Mouse (Mus musculus) lung, embryonic 14.5 days (tissue): ENCODE measurements around the gene Ybx3. TPM values are rescaled to one million over a fixed set of nuclear protein-coding genes. Genes with fewer than 3 reads are reported as not detected.

Experiments
- ATAC-seq: fragments of 200-750 bp; cut with Nextera tagmentation; 2 replicates; pipeline ENCODE4 v1.8.0; 2017; ENCODE audit warnings: mild to moderate bottlenecking, moderate TSS enrichment, moderate library complexity; ENCODE audit not compliant: insufficient read depth
- DNase-seq: peaks from one replicate; pipeline ENCODE4 v3.0.0-alpha.2; 2015
- H3K27ac ChIP-seq: fragments of 300-500 bp; sonication (generic); 2 replicates; pipeline ENCODE4 v1.5.1; 2014; ENCODE audit warnings: low read depth, mild to moderate bottlenecking, moderate library complexity
- H3K27me3 ChIP-seq: fragments of 300-500 bp; sonication (generic); 2 replicates; pipeline ENCODE4 v1.6.1; 2014; ENCODE audit warnings: low read length, control low read depth; ENCODE audit not compliant: insufficient read depth
- H3K36me3 ChIP-seq: fragments of 300-500 bp; sonication (generic); 2 replicates; pipeline ENCODE4 v1.6.1; 2014; ENCODE audit warnings: control low read depth; ENCODE audit not compliant: insufficient read depth
- H3K4me1 ChIP-seq: fragments of 300-500 bp; sonication (generic); 2 replicates; pipeline ENCODE4 v1.6.1; 2014; ENCODE audit warnings: antibody characterized with exemption, control low read depth; ENCODE audit not compliant: insufficient read depth
- H3K4me2 ChIP-seq: fragments of 300-500 bp; sonication (generic); 2 replicates; pipeline ENCODE4 v1.6.1; 2014; ENCODE audit warnings: mild to moderate bottlenecking
- H3K4me3 ChIP-seq: fragments of 300-500 bp; sonication (generic); 2 replicates; pipeline ENCODE4 v1.5.1; 2014; ENCODE audit warnings: low read depth, low read length
- H3K9ac ChIP-seq: fragments of 300-500 bp; sonication (generic); 2 replicates; pipeline ENCODE4 v1.6.1; 2014
- H3K9me3 ChIP-seq: fragments of 300-500 bp; sonication (generic); 2 replicates; pipeline ENCODE4 v1.6.1; 2016; ENCODE audit warnings: low read depth, low read length, control low read depth
- CTCF ChIP-seq: IDR thresholded peaks from 2 replicates; pipeline ENCODE4 v1.5.1; 2016; ENCODE audit warnings: antibody characterized with exemption, low read depth
- WGBS: fragments of 180-500 bp; shearing (Covaris S2); extraction: QIAGEN DNeasy Blood & Tissue Kit; methylation state at CpG from one replicate; pipeline ENCODE4 v1.1.7; 2014; 5-methylcytosine and 5-hydroxymethylcytosine counted together
- polyA plus RNA-seq: library from polyadenylated mRNA; unstranded; fragments of >200 nt; fragmentation: Nextera tagmentation; extraction: Ambion mirVana; gene quantifications from 2 replicates; pipeline ENCODE4 v1.2.1, GENCODE M21; 2014

The Ybx3 gene
- 59.1 and 65.1 TPM in 2 replicates for polyA plus RNA-seq

DNA sequence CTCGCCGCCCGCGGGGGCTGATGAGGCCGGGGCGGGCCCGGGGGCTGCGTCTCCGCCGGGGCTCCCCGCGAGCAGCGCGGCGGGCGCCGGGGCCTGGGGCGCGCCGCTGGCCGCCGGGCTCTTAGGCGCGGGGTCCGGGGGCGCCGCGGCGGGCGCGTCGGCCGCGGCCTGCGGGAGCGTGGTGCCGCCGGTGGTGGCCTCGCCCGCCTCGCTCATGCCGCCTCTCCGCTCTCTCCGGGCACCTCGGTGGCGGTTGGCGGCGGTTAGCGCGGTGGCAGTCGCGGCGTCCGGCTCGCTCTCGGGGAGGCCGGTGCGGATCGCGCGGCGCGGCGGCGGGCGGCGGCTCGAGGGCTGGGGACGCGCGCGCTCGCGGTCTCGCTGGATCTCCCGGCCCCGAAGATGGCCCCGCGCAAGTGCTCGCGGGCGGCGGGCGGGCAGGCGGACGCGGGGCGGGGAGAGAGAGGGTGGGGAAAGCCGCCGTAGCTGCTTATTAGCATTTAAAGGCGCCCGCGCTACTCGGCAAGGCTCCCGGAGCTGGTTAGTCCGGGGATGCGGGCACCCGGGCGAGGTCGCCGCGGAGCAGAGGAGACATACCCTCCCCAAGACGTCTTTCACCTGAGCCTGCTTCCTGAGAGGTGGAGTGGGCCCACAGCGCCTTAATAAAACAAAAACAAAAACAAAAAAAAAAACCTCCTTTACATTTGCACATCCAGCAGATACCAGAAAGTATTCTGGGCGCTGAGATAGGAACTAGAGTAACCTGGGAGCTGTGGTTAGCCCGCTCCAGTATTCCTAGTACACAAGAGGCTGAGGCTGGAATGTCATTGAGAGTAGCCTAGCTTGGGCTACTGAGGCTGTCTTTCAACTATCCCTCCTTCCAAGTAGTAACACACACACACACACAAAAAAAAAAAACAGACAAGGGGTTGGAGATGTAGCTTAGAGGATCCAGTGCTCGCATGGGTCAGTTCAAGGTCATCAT, at the start of gene Ybx3:
Gene Ybx3, minus strand, starts transcription at position 437 of the 982 bp plus-strand sequence.
- H3K36me3 ChIP-seq, result no peaks in the 10 kb centered on the region
- peak within 1 kb of the TSS; percentile 96 for H3K9ac ChIP-seq
- peak within 1 kb of the TSS; percentile 91 for H3K27ac ChIP-seq
- H3K27me3 ChIP-seq, result no peaks in the 10 kb centered on the region
- TF ChIP-seq CTCF, result no peak
- DNase-seq (peak; percentile 91), ATAC-seq (peak; percentile 88)
- no peaks in the 10 kb centered on the region for H3K9me3 ChIP-seq
- peak within 1 kb of the TSS; percentile 82 for H3K4me2 ChIP-seq
- 0 out of 2 replicates have a peak, but pooled peaks cover 4% of the 10 kb centered on the region for H3K4me1 ChIP-seq
- under 1% methylated on average over 100 of the region's 107 CpGs for WGBS
- peak within 1 kb of the TSS; percentile 75 for H3K4me3 ChIP-seq

DNA sequence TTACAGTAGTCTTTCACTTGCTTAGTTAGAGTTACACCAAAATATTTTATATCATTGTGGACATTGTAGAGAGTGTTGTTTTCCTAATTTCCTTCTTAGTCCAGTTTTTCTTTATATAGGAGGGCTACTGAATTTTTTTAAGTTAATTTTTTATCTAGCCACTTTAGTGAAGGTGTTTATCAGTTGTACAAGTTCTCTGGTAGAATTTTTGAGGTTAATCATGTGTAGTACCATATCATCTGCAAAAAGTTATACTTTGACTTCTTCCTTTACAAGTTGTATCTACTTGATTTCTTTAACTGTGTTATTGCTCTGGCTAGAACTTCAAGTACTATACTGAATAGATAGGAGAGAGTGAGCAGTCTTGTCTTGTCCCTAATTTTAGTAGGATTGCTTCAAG, 48.4 kb upstream of the Ybx3 start:
- Histone ChIP-seq H3K4me1 (no peaks in the 10 kb centered on the region), H3K4me2 (no peak overlapping the region), H3K27ac (no peak overlapping the region), H3K36me3 (no peaks in the 10 kb centered on the region), H3K27me3 (no peaks in the 10 kb centered on the region), H3K9me3 (no peaks in the 10 kb centered on the region), H3K4me3 (no peak overlapping the region), H3K9ac (no peak overlapping the region)
- ATAC-seq, result no peak
- TF ChIP-seq CTCF, result no peak
- no peak for DNase-seq

DNA sequence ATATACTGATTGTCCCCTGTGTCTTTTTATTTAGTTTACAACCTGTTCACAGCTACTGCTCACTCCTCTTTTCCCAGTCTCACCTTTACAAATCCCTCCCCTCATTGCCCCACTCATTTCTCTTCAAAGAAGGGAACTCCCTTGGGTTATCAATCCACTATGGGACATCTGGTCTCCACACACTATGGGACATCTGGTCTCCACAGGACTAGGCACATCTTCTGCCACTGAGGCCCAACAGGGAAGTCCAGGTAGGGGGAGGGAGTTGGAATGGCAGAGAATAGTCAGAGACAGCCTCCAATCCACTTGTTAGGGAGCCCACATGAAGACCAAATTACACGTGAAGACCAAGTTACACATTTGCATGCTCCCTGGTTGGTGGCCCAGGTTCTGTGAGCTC, 45.8 kb upstream of the Ybx3 start:
- WGBS, result 42% methylated on average over 1 of the region's 1 CpGs
- Histone ChIP-seq H3K9me3 (no peaks in the 10 kb centered on the region), H3K27me3 (no peaks in the 10 kb centered on the region), H3K4me1 (no peaks in the 10 kb centered on the region), H3K9ac (no peak overlapping the region), H3K27ac (no peak overlapping the region), H3K4me2 (peak overlapping the region; percentile 73), H3K36me3 (no peaks in the 10 kb centered on the region), H3K4me3 (peak overlapping the region; percentile 37)
- no peak for DNase-seq
- no peak for TF ChIP-seq CTCF
- ATAC-seq, result no peak

DNA sequence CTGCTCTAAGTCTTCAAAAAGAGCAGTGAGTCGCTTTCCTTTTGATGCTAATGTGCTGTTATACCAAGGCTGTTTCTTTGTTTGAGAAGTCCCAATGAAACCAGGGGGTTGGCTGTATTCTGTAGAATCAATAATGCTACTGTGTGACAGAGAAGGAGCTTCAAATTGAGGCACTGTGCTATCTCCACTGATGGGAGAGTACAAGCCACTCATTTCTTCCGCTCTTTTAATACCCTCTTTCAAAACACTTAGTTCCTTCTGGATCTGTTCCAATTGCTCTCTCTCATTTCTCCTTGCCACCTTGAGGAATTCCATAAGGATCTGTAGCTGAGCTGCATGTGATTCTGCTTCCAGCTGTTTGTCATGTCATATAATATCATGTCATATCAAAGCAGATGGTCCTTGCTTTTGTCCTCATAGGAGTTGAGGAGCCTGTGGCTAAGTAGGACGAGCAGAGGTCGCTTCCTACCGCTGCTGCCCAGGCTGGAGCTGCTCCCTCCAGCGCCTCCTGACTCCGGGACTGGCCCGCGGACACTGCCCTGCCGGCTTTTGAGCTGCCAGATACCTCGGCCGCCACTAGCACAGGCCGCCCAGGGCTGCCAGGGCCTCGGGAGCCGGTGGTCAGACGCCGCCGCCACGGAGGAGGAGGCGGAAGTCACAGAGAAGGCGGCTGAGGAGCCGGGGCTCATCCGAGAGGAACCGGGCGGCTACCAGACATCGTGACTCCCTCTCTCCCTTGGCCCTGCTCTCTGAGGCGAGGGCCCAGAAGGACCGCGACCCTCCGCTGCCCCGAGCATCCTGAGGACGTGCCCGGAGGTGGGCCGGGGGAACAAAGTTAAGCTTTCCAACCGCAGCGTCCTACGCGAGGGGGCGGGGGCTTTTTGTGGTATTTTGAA, 45.1 kb upstream of the Ybx3 start:
- ATAC-seq (peak; percentile 65; the same call in 1 of the 2 replicates), DNase-seq (peak; percentile 42)
- H3K9ac ChIP-seq, result peak overlapping the region; percentile 55
- H3K36me3 ChIP-seq, result no peaks in the 10 kb centered on the region
- H3K27ac ChIP-seq, result no peak overlapping the region
- no peaks in the 10 kb centered on the region for H3K9me3 ChIP-seq
- TF ChIP-seq CTCF, result no peak
- H3K4me2 ChIP-seq, result peak overlapping the region; percentile 73
- 5% methylated on average over 37 of the region's 39 CpGs for WGBS
- H3K4me3 ChIP-seq, result peak overlapping the region; percentile 37
- no peaks in the 10 kb centered on the region for H3K27me3 ChIP-seq
- no peaks in the 10 kb centered on the region for H3K4me1 ChIP-seq

DNA sequence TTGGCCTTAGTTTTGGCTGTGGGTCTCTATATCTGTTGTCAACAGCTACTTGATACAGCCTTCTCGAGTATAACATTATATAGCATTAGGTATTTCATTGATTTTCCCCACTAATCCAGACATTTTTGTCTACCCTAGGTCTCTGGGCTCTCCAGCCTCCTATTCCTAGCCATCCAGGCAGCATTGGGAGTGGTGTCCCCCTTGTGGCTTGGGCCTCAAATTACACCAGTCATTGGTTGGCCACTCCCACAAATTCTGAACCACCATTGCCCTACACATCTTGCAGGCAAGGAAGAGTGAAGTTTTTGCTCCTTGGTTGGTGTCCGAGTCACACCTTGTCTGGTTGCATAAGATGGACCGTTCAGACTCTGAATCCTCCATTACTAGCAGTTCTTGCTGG, 33.3 kb upstream of the Ybx3 start:
- DNase-seq, result peak; percentile 31
- WGBS, result 67% methylated on average over 3 of the region's 3 CpGs
- H3K4me3 ChIP-seq, result no peak overlapping the region

DNA sequence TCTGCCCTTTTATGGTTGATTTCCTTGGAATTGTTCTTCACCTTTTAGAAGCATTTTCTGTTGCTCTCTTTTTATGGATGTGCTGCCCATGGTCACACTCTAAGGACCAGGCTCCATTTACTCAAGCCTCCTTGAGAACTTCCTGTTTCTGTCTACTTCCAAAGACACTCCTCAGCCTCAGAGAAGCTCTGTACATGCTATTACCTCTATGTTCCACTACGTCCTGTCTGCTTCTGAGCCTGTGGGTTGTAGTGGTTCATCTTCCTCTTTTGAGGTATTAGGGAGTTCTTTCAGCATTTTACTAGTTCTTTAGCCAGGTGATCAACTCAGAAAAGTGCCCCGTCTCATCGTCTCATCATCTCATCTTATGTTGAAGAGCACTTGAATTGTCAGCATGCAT, 31.3 kb upstream of the Ybx3 start:
- Histone ChIP-seq H3K27ac (no peak overlapping the region), H3K4me3 (no peak overlapping the region), H3K4me1 (no peaks in the 10 kb centered on the region), H3K9ac (no peak overlapping the region), H3K27me3 (no peaks in the 10 kb centered on the region), H3K4me2 (no peak overlapping the region), H3K36me3 (no peaks in the 10 kb centered on the region), H3K9me3 (no peaks in the 10 kb centered on the region)
- 68% methylated on average over 3 of the region's 3 CpGs for WGBS
- ATAC-seq (no peak), DNase-seq (no peak)
- TF ChIP-seq CTCF, result no peak

More for the DNA sequence above, 33.3 kb upstream of the Ybx3 start:
- H3K27me3 ChIP-seq, result no peaks in the 10 kb centered on the region
- H3K4me1 ChIP-seq, result no peaks in the 10 kb centered on the region
- no peak overlapping the region for H3K27ac ChIP-seq
- no peak for ATAC-seq
- no peak overlapping the region for H3K9ac ChIP-seq
- H3K9me3 ChIP-seq, result no peaks in the 10 kb centered on the region
- peak; percentile 61 for TF ChIP-seq CTCF
- H3K4me2 ChIP-seq, result no peak overlapping the region
- no peaks in the 10 kb centered on the region for H3K36me3 ChIP-seq
